Mouse (Mus musculus): ENCODE measurements around the gene Tmem204.

DNA sequence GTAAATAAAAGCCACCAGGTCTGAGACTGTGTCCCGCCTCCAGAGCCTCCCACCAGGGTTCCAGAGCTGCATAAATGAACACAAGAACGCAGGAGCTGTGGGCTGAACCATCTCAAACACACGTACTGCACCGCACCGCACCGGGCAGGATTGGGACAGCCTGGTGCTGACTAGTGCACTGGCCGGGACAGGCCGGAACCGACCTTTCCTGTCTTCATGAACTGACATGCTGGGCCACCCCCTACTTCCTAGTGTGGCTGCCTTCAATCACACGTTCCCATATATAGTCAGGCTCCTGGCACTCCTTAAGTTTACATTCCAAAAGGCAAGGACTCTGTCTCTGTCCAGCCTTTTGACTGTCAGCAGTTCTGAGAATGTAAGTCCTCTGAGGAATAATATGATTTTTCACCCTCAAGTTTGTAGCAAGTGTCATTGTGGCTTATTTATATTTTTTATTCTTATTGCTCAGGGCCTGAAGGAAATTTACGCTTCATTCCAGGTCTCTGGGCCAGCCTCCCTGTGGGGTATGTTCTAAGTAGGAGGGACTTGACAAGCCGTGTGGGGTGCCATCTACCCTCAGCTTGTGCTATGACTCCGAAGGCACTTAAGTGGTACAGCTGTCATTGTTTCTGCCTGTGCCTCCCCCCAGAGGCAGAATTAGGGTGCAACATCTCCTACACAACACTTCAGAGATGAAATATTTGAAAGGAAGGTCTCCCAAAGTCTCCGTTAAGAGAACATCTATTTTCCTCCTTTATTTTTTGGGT is 1.1 kb downstream of the Tmem204 start:
- no peak for TF ChIP-seq POLR2A (IDR thresholded peaks at IDR 0.05; ENCODE audit: insufficient read depth, low read depth, low read length)
- no peak for TF ChIP-seq CTCF (IDR thresholded peaks at IDR 0.05; ENCODE audit: insufficient read depth, low read depth, low read length)
